Mouse (Mus musculus) thymus, postnatal 14 days (tissue): ENCODE data around the gene Dpep2nb.
A peak's percentile ranks its signal among the peaks of the same experiment; 100 is the strongest.
"Not testable (repeated sequence)": the region's sequence is repeated elsewhere in the genome, so short reads cannot be mapped to it uniquely, and the experiment has no call there.

Experiments used
- DNase-seq: peaks from one replicate; pipeline ENCODE4 v3.0.0; 2021

The Dpep2nb gene

DNA sequence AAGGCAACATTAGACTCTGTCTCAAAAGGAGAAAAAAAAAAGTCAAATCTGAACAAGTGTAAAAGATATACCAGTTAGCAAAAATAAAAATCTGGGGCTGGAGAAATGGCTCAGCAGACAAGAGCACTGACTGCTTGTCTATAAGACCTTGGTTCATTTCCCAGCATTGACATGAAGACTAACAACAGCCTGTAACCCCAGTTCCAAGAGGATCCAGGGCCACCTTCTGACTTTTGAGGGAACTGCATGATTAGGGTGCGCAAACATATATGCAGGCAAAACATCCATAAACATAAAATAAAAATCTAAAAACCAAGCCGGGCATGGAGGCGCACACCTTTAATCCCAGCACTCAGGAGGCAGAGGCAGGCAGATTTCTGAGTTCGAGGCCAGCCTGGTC is 638 bp upstream of the Dpep2nb start:
- peak; percentile 42 for DNase-seq

DNA sequence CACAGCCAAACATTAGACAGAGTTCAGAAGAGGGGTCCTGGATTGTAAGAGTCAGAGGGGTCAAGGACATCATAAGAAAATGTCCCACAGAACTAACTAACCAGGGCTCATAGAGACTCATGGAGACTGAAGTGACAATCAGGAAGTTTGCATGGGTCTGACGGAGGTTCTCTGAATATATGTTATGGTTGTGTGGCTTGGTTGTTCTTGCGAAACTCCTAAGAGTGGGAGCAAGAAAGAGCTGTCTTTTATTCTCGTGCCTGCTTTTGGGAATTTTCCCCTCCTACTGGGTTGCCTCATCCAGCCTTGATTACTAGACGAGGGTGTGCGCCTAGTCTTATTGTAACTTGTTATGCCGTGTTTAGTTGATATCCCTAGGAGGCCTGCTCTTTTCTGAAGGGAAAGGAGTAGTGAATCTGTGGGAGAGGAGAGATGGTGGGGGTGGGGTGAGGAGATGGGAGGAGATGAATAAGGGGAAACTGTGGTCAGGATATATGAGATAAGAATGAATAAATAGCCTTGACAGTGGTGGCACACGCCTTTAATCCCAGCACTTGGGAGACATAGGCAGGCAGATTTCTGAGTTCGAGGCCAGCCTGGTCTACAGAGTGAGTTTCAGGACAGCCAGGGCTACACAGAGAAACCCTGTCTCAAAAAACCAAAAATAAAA is 1.1 kb downstream of the Dpep2nb start:
- no peak for DNase-seq

DNA sequence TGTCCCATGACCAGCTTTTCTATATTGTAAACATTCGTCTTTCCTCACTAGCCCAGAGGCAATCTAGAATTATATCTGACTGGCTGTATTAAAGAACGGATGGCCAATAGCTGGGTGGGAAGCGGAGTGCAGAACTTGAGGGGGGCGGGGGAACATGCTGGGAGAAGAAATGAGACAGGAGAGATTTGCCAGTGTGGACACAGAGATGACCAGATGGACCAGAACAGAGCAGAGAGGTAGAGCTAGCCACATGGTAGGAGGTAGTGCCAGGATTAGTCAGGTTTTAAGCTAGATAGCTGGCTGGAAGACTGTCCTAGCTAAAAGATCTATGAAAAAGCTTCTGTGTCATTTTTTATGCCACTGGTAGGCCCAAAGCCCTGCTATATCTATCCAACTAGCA is 3.9 kb downstream of the Dpep2nb start:
- no peak for DNase-seq

- no peak for DNase-seq
Observed at GRCm38 (mm10) chr8:105998971-105999370, 6.8 kb downstream of the Dpep2nb start.

GRCm38 (mm10) chr8:105996359-105996758 is 9.4 kb downstream of the Dpep2nb start:
- no peak for DNase-seq

DNA sequence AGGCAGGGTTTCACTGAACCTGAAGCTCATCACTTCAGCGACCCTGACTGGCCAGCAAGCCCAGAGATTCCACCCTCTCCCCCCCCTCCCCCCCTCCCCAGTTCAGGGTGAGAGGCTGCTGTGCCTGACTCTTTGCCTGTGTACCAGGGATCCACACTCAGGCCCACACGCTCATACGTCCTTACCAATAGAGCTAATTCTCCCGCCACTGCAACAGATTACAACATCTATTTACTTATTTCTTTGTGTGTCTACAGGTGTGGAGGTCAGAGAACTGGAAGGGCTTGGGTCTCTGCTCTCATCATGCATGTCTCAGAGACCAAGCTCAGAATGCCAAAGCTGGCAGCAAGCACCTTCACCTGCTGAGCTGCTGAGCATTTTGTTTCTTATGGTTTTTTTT is 12.5 kb downstream of the Dpep2nb start:
- DNase-seq: no peak

DNA sequence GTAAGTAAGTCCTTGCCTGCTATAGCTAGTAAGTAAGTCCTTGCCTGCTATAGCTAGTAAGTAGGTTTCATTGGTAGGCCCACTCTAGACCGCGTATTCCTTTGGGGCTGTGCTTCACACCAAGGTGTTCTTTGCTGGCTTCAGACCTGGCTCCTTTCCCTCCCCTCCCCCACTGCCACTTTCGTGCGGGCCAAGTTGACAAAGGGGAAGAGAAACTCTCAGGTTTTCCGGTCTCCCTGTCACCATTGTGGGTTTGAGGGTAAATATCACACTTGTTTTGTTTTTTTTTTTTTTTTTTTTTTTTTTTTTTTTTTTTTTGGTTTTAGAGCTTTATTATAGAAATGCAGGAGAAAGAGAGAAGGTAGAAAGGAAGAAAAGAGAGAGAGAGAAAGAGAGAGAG is 13.3 kb downstream of the Dpep2nb start:
- peak; percentile 89 for DNase-seq

DNA sequence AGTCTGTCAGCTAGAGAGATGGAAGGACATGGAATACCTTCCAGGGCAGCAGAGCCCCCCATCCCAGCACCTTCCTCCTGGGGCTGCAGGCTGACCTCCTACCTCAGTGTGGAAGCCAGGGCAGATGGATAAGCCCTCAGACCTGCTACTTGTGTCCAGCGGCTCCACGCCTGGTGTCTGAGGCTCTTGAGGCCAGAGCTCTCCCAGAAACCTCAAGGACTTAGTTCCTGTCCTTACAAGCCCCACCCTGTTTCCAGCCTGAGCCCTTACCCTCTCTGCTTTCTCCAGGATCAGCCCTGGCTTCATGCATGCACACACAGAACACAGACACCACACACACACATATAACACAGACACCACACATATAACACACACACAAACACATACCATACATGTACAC is 14.2 kb downstream of the Dpep2nb start:
- peak; percentile 24 for DNase-seq

DNA sequence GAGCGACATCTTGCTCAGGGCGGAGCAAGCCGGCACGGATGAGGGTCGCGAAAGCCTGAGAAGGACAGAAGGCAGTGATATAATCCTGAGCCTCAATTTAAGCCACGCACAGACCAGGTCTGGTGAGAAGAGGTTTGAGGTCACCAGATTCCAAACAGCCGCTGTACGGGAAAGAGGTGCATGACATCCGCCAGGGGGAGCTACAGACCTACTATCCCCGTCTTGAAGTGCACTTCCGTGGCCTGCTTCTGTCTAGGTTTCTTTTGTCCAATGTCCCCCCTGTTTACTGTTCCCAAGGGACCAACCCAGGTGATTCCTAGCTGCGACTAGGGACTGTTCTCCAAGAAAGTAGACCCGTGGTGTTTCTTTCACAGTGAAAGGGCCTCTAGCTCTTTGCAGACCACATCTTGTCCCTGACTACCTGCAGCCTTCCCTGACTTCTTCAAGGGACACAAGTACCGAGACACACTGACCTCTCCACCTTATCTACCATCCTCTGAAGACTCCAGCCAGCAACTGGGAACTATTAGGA is 14.9 kb downstream of the Dpep2nb start, which contains the start of gene Dus2:
Gene Dus2 (plus strand): TSS at position 482 of the 532 bp plus-strand sequence.
- peak; percentile 91 for DNase-seq

DNA sequence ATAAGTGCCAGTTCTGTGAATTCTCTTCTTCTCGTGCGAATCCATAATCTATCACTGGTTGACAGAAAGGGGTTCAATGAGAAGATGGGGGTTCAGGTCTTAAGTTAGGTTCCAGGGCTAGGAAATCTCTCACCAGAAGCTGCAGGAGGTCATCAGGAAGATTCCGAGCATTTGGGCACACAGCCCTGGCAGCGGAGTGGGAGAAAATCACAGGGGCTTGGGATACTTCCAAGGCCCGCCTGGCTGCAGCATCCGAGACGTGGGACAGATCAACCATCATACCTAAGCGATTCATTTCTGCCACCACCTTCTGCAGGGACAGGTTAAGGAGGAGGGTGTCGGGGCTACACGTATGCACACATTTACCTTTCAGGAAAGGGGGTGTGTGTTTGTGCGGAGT is 17.2 kb downstream of the Dpep2nb start:
- DNase-seq: no peak

GRCm38 (mm10) chr8:105983406-105983805 is 22.4 kb downstream of the Dpep2nb start:
- DNase-seq: not testable (repeated sequence)

DNA sequence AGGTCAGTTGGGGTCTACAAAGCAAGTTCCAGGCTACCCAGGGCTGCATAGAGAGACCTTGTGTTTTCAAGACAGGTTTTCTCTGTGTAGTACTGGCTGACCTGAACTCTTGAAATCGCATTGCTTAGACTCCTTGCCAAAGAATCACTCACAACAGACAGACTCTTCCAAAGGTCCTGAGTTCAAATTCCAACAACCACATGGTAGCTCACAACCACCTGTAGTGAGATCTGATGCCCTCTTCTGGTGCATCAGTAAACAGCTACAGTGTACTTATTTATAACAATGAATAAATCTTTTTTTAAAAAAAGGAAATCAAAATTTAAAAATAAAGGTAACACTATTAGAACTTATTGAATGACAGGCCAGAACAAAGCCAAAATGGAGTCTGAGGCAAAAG is 24.6 kb downstream of the Dpep2nb start:
- DNase-seq: no peak

DNA sequence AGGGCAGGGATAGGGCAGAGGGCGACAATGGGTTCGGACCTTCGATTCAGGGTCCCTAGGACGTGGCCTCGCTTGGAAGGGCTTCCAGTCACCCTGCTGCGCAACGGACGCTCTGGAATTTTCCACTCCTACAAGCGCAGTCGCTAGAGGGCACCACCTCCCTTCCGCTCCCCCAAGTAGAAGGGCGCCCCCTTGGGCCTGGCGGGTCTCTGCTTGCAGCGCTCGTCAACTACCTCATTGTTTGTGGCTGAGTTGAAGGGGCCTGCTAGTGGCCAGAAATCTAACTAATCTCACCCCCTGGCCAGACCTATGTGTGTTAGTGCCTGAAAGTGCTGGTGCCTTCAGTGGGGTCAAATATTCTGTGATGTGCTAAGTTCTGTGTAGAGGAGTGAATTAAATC is 26.4 kb downstream of the Dpep2nb start, which contains the start of gene Dpep3:
Gene Dpep3 (minus strand): TSS at position 105 of the 400 bp plus-strand sequence.
- DNase-seq: no peak

DNA sequence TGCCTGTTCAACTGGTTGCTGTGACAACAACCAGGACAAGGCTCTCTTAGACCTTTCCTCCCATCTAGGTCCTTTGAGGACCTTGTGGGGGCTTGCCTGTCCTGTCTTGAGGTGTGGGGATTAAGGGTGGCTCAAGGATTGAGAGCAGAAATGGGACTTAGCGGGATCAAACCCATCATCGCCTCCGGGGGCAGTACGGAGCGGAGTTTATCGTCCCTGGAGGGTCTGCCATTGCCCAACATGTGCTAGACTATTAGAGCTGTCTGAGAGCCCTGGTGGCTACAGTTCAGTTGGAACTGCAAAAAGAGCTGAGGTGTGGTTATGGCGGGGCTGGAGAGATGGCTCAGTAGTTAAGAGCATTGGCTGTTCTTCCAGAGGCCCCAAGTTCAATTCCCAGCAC is 30.4 kb downstream of the Dpep2nb start:
- DNase-seq: no peak

DNA sequence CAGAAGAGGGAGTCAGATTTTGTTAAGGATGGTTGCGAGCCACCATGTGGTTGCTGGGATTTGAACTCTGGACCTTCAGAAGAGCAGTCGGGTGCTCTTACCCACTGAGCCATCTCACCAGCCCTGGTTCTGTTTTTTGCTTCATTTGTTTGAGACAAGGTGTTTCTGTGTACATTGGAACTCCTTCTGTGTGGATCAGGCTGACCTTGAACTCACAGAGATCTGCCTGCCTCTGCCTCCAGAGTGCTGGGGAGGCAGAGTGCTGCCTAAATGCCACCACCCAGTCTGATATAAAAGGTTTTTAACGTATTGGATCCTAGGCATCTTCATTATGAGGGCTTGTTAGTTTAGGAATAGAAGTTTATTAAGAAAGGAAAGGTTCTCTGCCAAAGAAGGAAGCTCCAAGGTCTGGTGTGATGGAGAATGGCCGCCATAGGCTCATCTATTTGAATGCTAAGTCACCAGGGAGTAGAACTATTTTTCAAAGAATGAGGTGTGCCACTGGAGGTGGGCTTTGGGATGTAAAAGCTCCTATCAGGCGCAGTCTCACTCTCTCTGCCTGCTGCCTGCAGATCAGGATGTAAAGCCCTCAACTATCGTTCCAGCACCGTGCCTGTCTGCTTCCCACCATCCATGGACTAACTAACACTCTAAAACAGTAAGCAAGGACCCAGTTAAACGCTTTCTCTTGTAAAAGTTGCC is 34.6 kb downstream of the Dpep2nb start:
- DNase-seq: no peak

- no peak for DNase-seq
Observed at GRCm38 (mm10) chr8:105969367-105969766, 36.4 kb downstream of the Dpep2nb start.

DNA sequence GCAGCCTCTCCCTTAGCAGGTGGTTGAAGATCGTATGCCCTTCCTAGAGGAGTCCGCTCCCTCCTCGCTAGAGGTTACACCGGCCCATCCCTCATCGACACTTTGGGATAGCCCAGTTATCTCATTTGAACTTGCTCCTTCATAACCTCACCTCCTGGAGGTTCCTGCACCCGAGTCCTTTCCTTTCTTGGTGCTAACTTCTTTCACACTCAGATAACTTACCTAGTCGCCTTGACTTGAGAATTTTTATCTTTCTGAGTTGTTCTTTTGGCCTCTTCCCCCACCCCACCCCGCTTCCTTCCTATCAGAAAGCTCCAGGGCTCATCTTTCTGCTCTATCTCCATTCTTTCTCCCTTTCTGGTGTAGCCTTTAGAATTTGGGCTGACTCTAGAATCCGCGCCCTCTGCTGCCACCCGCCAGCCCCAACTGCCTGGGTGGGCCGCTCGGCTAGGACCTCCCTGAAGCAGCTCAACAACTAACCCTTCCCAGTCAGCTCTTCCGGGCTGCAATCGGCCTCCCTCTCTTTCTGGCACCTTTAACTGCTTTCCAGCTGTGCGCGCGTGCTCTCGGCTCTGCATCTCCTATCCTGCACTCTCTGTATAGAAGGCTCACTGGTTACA is 39.0 kb downstream of the Dpep2nb start:
- peak; percentile 65 for DNase-seq

DNA sequence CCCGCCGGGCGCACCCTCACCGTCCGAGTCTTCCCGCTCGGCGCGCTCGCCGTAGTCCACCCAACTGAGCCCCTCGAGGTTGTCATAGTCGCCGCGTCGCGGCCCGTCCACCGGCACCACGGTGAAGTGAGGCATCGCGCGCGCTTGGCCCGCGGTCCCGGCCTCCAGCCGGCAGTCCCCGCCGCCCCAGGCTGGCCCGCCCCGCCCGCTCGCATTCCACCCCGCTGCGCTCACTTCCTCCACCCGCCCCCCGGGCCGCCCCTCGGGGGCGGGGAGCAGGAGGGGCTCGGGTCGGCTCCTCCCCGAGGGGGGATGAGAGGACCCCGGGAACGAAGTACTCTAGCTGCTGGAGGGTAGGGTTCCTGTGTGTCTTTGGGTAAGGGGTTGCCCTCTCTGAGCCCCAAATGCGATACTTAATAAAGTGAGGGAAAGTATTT is 39.9 kb downstream of the Dpep2nb start, which contains the start of gene Slc12a4:
Gene Slc12a4 (minus strand): TSS at position 193 of the 437 bp plus-strand sequence.
- peak; percentile 92 for DNase-seq

DNA sequence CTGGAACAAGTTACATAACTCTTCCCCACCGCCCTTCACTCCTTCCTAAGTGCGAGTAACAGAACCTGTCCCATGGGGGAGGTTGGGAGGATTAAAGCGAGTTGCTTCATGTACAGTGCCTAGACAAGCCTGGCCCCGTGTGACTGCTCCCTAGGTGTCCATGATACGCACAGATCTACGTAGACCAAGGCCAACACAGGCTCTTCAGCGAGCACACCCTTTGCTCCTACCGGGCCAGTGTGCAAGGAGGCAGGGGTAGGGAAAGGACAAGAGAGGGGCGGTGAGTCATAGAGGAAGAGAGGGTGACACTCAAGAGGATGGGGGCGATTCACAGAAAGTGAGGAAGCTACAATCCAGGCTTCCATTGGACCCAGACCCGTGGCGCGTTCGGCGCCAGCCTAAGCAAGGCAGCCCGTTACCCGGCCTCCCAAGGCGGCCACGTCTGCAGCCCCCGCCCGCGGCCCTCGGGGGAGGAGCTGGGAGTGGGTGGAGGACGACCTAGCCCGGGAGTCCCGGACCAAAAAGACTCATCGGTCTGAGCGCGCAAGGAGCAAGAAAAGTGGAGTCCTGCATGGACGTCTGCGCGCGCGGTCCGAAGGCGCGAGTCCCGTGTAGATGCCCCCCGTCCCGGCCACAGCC is 40.4 kb downstream of the Dpep2nb start:
- DNase-seq: peak; percentile 73

- no peak for DNase-seq
Observed at GRCm38 (mm10) chr8:105964506-105965265, 41.1 kb downstream of the Dpep2nb start.

- no peak for DNase-seq
Observed at GRCm38 (mm10) chr8:105961536-105961935, 44.2 kb downstream of the Dpep2nb start.

DNA sequence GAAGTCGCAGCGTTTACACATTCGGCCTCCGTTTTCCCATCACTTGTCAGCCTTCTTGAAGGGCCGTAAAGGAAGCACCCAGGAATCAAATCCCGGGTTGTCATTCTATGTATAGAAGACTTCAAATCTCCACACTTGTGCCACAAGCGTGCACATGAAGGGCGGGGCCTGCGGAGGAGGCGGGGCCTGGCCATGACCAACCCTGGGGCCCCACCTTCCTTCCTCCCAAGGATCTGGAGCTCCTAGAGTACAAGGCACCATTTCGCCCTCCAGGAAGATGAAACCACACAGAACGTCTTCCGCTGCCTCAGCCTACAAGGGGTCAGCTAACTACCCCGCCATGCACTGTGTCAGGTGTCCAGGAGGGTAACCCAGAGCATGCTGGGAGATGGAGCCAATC is 44.7 kb downstream of the Dpep2nb start:
- peak; percentile 18 for DNase-seq
